Mouse (Mus musculus) brain, embryonic 18.5 days (tissue): ENCODE results near the gene Zfp59.
"Not testable (repeated sequence)": the region's sequence is repeated elsewhere in the genome, so short reads cannot be mapped to it uniquely, and the experiment has no call there.

Experiments
- DNase-seq: peaks from one replicate; pipeline ENCODE4 v3.0.0-alpha.2; 2012; ENCODE audit warnings: low read depth, low spot score

Zfp59 gene

GRCm38 (mm10) chr7:27862578-27862977 lies 24.2 kb downstream of the Zfp59 start:
- not testable (repeated sequence) for DNase-seq

GRCm38 (mm10) chr7:27881721-27882120 lies 43.3 kb downstream of the Zfp59 start:
- no peak for DNase-seq

DNA sequence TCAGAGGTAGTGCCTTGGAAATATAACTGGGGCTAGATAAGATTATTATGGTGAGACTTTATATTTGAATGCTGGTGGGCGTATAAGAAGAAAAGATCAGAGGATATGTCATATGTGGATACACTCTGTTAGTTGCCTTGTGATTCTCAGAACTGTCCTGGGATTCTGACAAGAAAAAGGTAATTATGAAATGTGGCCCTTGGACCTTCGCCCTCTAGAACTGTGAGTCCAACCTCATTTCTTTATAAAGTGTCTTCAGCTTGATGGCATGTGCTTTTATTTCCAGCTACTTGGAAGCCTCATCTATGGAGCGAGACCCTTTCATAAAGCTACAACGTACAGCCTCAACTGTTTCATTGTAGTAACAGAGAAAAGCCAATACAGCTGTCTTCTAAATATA lies 62.2 kb downstream of the Zfp59 start:
- no peak for DNase-seq

DNA sequence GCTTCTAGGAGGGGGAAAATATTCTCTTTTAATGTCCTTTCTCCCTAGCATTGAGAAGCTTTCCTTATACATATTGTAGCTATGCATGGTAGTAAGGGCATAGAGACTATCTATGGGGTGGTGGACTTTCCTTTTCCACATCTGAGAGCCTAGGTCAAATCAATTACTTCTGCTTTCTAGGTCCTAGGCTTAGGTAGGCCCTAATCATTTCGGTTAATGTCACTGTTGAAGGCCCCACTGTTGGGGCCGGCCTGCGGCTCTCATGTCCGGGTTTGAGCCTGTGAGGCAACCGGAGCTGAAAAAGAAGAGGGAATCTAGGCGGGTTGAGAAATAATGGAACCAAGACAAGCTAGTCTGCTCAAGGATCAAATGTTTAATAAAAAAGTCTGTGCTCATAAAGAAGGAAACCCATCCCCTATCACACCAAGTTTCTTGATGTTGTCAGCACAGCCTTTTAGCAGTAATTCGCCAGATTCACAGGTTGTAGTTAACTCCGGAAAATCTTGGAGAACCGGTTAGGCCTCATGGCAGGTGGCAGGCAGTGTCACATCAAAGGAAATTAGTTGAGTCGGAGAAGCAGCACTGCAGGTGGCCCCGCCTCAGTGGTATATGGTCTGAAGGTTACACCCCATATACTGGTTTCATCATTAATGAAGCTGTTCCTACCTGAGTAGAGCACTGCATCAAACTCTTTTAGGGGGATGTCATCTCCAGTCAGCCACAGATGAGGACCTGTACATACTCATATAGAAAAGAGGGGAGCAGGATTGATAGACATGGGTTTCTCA lies 66.8 kb downstream of the Zfp59 start:
- no peak for DNase-seq
